Mouse (Mus musculus): ENCODE results near the gene Prpf40b. TPM values are rescaled to one million over a fixed set of nuclear protein-coding genes. Genes with fewer than 3 reads are reported as not detected.

Prpf40b gene
- total RNA-seq, 2 experiments from 2014 or later = 88.1 to 104 TPM

- DNase-seq (ENCODE audit: low spot score in 2 of 2) = no peak
- intact Hi-C loops (cut with DNase I) = no loop called here
Observed at GRCm38 (mm10) chr15:99325598-99325997, 30.7 kb downstream of the Prpf40b start.

GRCm38 (mm10) chr15:99326407-99326806 lies 31.5 kb downstream of the Prpf40b start:
- intact Hi-C loops (cut with DNase I) = no loop called here
- no peak for DNase-seq (ENCODE audit: low spot score in 2 of 2)

- DNase-seq (ENCODE audit: low spot score in 2 of 2) = no peak
- intact Hi-C loops (cut with DNase I) = no loop called here
Observed at GRCm38 (mm10) chr15:99326959-99327358, 32.1 kb downstream of the Prpf40b start.

GRCm38 (mm10) chr15:99328011-99328410 lies 33.1 kb downstream of the Prpf40b start:
- intact Hi-C loops (cut with DNase I) = no loop called here
- DNase-seq (ENCODE audit: low spot score in 2 of 2) = no peak

GRCm38 (mm10) chr15:99330324-99330723 lies 35.4 kb downstream of the Prpf40b start:
- intact Hi-C loops (cut with DNase I) = no loop called here
- no peak for DNase-seq (ENCODE audit: low spot score in 2 of 2)

- intact Hi-C loops (cut with DNase I) = no loop called here
Observed at GRCm38 (mm10) chr15:99331341-99331740, 36.5 kb downstream of the Prpf40b start.

GRCm38 (mm10) chr15:99332111-99332510 lies 37.2 kb downstream of the Prpf40b start:
- intact Hi-C loops (cut with DNase I) = no loop called here

More at GRCm38 (mm10) chr15:99331341-99331740, 36.5 kb downstream of the Prpf40b start:
- DNase-seq (ENCODE audit: low spot score in 2 of 2) = no peak

GRCm38 (mm10) chr15:99332921-99333675 lies 38.2 kb downstream of the Prpf40b start:
- peak in 1 of 2 experiments; percentile 22 for DNase-seq (ENCODE audit: low spot score in 2 of 2)
- intact Hi-C loops (cut with DNase I) = no loop called here

More at GRCm38 (mm10) chr15:99332111-99332510, 37.2 kb downstream of the Prpf40b start:
- DNase-seq (ENCODE audit: low spot score in 2 of 2) = no peak

GRCm38 (mm10) chr15:99333676-99334065 lies 38.8 kb downstream of the Prpf40b start:
- intact Hi-C loops (cut with DNase I) = no loop called here

GRCm38 (mm10) chr15:99334500-99334899 lies 39.6 kb downstream of the Prpf40b start:
- no peak for DNase-seq (ENCODE audit: low spot score in 2 of 2)
- intact Hi-C loops (cut with DNase I) = no loop called here

More at GRCm38 (mm10) chr15:99333676-99334065, 38.8 kb downstream of the Prpf40b start:
- DNase-seq (ENCODE audit: low spot score in 2 of 2) = no peak

- intact Hi-C loops (cut with DNase I) = no loop called here
Observed at GRCm38 (mm10) chr15:99335801-99336320, 41.0 kb downstream of the Prpf40b start.

GRCm38 (mm10) chr15:99338916-99339315 lies 44.0 kb downstream of the Prpf40b start:
- intact Hi-C loops (cut with DNase I) = no loop called here
- DNase-seq (ENCODE audit: low spot score in 2 of 2) = no peak

More at GRCm38 (mm10) chr15:99335801-99336320, 41.0 kb downstream of the Prpf40b start:
- DNase-seq (ENCODE audit: low spot score in 2 of 2) = no peak

GRCm38 (mm10) chr15:99339669-99340068 lies 44.8 kb downstream of the Prpf40b start:
- DNase-seq (ENCODE audit: low spot score in 2 of 2) = no peak
- intact Hi-C loops (cut with DNase I) = no loop called here

GRCm38 (mm10) chr15:99341102-99341501 lies 46.2 kb downstream of the Prpf40b start:
- intact Hi-C loops (cut with DNase I) = no loop called here
- DNase-seq (ENCODE audit: low spot score in 2 of 2) = no peak

- intact Hi-C loops (cut with DNase I) = no loop called here
- DNase-seq (ENCODE audit: low spot score in 2 of 2) = no peak
Observed at GRCm38 (mm10) chr15:99342194-99342981, 47.5 kb downstream of the Prpf40b start.

- intact Hi-C loops (cut with DNase I) = no loop called here
Observed at GRCm38 (mm10) chr15:99343414-99344147, 48.7 kb downstream of the Prpf40b start.

GRCm38 (mm10) chr15:99344148-99344870 lies 49.4 kb downstream of the Prpf40b start:
- intact Hi-C loops (cut with DNase I) = no loop called here
- DNase-seq (ENCODE audit: low spot score in 2 of 2) = no peak

More at GRCm38 (mm10) chr15:99343414-99344147, 48.7 kb downstream of the Prpf40b start:
- DNase-seq (ENCODE audit: low spot score in 2 of 2) = peak; percentile 57 to 60

GRCm38 (mm10) chr15:99344961-99345360 lies 50.1 kb downstream of the Prpf40b start:
- no peak for DNase-seq (ENCODE audit: low spot score in 2 of 2)
- intact Hi-C loops (cut with DNase I) = no loop called here

GRCm38 (mm10) chr15:99351610-99352009 lies 56.7 kb downstream of the Prpf40b start:
- no peak for DNase-seq (ENCODE audit: low spot score in 2 of 2)
- intact Hi-C loops (cut with DNase I) = no loop called here

Data from left cerebral cortex, postnatal 36 days (tissue).